Mouse (Mus musculus) thymus, adult 2 months (tissue): Measurements from ENCODE around the gene Nin. TPM values are rescaled to one million over a fixed set of nuclear protein-coding genes. Genes with fewer than 3 reads are reported as not detected.

Source experiments
- DNase-seq: peaks from one replicate; pipeline ENCODE4 v3.0.0; 2021
- H3K27ac ChIP-seq: fragments of 200-500 bp; 2 replicates; pipeline ENCODE4 v1.5.1; 2012; ENCODE audit warnings: low read length, control low read depth; ENCODE audit not compliant: control insufficient read depth, insufficient read depth
- H3K27me3 ChIP-seq: fragments of 200-500 bp; 2 replicates; pipeline ENCODE4 v1.6.1; 2012; ENCODE audit warnings: mild to moderate bottlenecking, low read length, moderate library complexity, mixed read lengths; ENCODE audit not compliant: control insufficient read depth, insufficient read depth
- H3K36me3 ChIP-seq: fragments of 200-500 bp; 2 replicates; pipeline ENCODE4 v1.6.1; 2012; ENCODE audit warnings: mild to moderate bottlenecking, low read length, moderate library complexity; ENCODE audit not compliant: control insufficient read depth, insufficient read depth
- H3K4me1 ChIP-seq: fragments of 200-500 bp; replicated peaks from 2 replicates; pipeline ENCODE4 v1.6.1; 2012; ENCODE audit warnings: low read length; ENCODE audit not compliant: control insufficient read depth, insufficient read depth
- H3K4me3 ChIP-seq: fragments of 200-500 bp; 2 replicates; pipeline ENCODE4 v1.5.1; 2012; ENCODE audit warnings: mild to moderate bottlenecking, low read length, control low read depth, moderate library complexity; ENCODE audit not compliant: control insufficient read depth, insufficient read depth
- CTCF ChIP-seq: fragments of 200-500 bp; IDR thresholded peaks from 2 replicates; pipeline ENCODE4 v1.5.1; 2012; ENCODE audit warnings: mild to moderate bottlenecking, control low read depth, low read length, moderate library complexity, borderline replicate concordance; ENCODE audit not compliant: control insufficient read depth, poor library complexity, insufficient read depth; ENCODE audit errors: extremely low read depth
- POLR2A ChIP-seq: fragments of 200-500 bp; IDR thresholded peaks from 2 replicates; pipeline ENCODE4 v1.6.1; 2012; ENCODE audit warnings: mild to moderate bottlenecking, low read length, control low read depth, moderate library complexity; ENCODE audit not compliant: control insufficient read depth, poor library complexity, insufficient read depth; ENCODE audit errors: extremely low read depth
- WGBS: fragments of 180-500 bp; shearing (Covaris S2); methylation state at CpG from one replicate; pipeline ENCODE4 v1.1.7; 2018; 5-methylcytosine and 5-hydroxymethylcytosine counted together
- polyA plus RNA-seq: library from polyadenylated mRNA; depleted of rRNA; stranded (reverse); fragments of >200 nt; gene quantifications from 2 replicates; pipeline ENCODE4 v1.2.3, GENCODE M21; 2012

Nin gene
- polyA plus RNA-seq, 1 experiment: 21.8 TPM

- TF ChIP-seq CTCF (no peak), POLR2A (no peak)
- WGBS: 95% methylated on average over 4 of the region's 4 CpGs
- Histone ChIP-seq H3K4me3 (no peak overlapping the region), H3K27ac (no peak overlapping the region), H3K4me1 (no peaks in the 10 kb centered on the region), H3K27me3 (no peaks in the 10 kb centered on the region), H3K36me3 (no peaks in the 10 kb centered on the region)
- no peak for DNase-seq
Measured at GRCm38 (mm10) chr12:70088297-70088696, 25.2 kb downstream of the Nin start.

GRCm38 (mm10) chr12:70085351-70085750 is 28.2 kb downstream of the Nin start:
- 92% methylated on average over 3 of the region's 3 CpGs for WGBS
- H3K36me3 ChIP-seq: no peaks in the 10 kb centered on the region
- TF ChIP-seq CTCF: no peak
- no peak for TF ChIP-seq POLR2A
- H3K27ac ChIP-seq: no peak overlapping the region
- no peak for DNase-seq
- H3K27me3 ChIP-seq: no peaks in the 10 kb centered on the region
- no peak overlapping the region for H3K4me3 ChIP-seq
- H3K4me1 ChIP-seq: no peaks in the 10 kb centered on the region

GRCm38 (mm10) chr12:70084198-70084597 is 29.3 kb downstream of the Nin start:
- no peak for TF ChIP-seq CTCF
- no peak for TF ChIP-seq POLR2A
- 28% methylated on average over 5 of the region's 5 CpGs for WGBS

GRCm38 (mm10) chr12:70083737-70084136 is 29.8 kb downstream of the Nin start:
- no peak overlapping the region for H3K4me3 ChIP-seq
- no peak overlapping the region for H3K27ac ChIP-seq
- no peak for TF ChIP-seq CTCF
- no peak for TF ChIP-seq POLR2A
- WGBS: 93% methylated on average over 4 of the region's 4 CpGs
- no peaks in the 10 kb centered on the region for H3K36me3 ChIP-seq
- no peaks in the 10 kb centered on the region for H3K27me3 ChIP-seq
- DNase-seq: no peak
- H3K4me1 ChIP-seq: peaks cover 3% of the 10 kb centered on the region

More at GRCm38 (mm10) chr12:70084198-70084597, 29.3 kb downstream of the Nin start:
- DNase-seq: no peak
- Histone ChIP-seq H3K27ac (no peak overlapping the region), H3K4me3 (no peak overlapping the region), H3K4me1 (no peaks in the 10 kb centered on the region), H3K36me3 (no peaks in the 10 kb centered on the region), H3K27me3 (no peaks in the 10 kb centered on the region)

- TF ChIP-seq POLR2A: no peak
- TF ChIP-seq CTCF: no peak
- Histone ChIP-seq H3K4me3 (no peak overlapping the region), H3K27ac (no peak overlapping the region), H3K36me3 (no peaks in the 10 kb centered on the region), H3K27me3 (no peaks in the 10 kb centered on the region), H3K4me1 (peaks cover 6% of the 10 kb centered on the region)
- no peak for DNase-seq
- 97% methylated on average over 3 of the region's 3 CpGs for WGBS
Measured at GRCm38 (mm10) chr12:70082935-70083532, 30.5 kb downstream of the Nin start.

GRCm38 (mm10) chr12:70082485-70082884 is 31.0 kb downstream of the Nin start:
- TF ChIP-seq CTCF: no peak
- no peak for TF ChIP-seq POLR2A
- no peak overlapping the region for H3K4me3 ChIP-seq

GRCm38 (mm10) chr12:70078471-70079025 is 35.0 kb downstream of the Nin start:
- WGBS: 15% methylated on average over 7 of the region's 7 CpGs
- Histone ChIP-seq H3K27ac (no peak overlapping the region), H3K4me3 (no peak overlapping the region), H3K4me1 (peaks cover 21% of the 10 kb centered on the region), H3K36me3 (no peaks in the 10 kb centered on the region), H3K27me3 (no peaks in the 10 kb centered on the region)
- TF ChIP-seq POLR2A (no peak), CTCF (no peak)
- DNase-seq: no peak

More at GRCm38 (mm10) chr12:70082485-70082884, 31.0 kb downstream of the Nin start:
- DNase-seq: no peak
- H3K27ac ChIP-seq: no peak overlapping the region
- H3K27me3 ChIP-seq: no peaks in the 10 kb centered on the region
- WGBS: 94% methylated on average over 9 of the region's 9 CpGs
- no peaks in the 10 kb centered on the region for H3K36me3 ChIP-seq
- peaks cover 9% of the 10 kb centered on the region for H3K4me1 ChIP-seq
